8 mouse cellular contexts compared by ENCODE assay signal in genomic region chr11:117335146-117335545, GRCm38 (mm10).
DNase-seq lines count a peak whose midpoint lies in the region; ATAC-seq and TF ChIP-seq lines count a peak whose summit lies in the region.
"Had no signal": no experiment of that assay in that cellular context is flagged by ENCODE, and none has a peak within 500 bp of the region (broad histone marks: within the 10 kb centered on the region; RNA-seq: fewer than 3 reads in every experiment).

No protein-coding gene starts in this region.

- peaks cover 39% of the 10 kb centered on the region; the same call in 1 of the 2 replicates for H3K4me1 ChIP-seq in lung, postnatal 0 days (ENCODE audit: insufficient read depth, low read depth, low read length)
- peaks cover 86% of the 10 kb centered on the region for H3K4me1 ChIP-seq in embryonic facial prominence, embryonic 13.5 days
- H3K4me1 ChIP-seq in limb, embryonic 12.5 days (replicated peaks): peaks cover 80% of the 10 kb centered on the region
- peaks cover 81% of the 10 kb centered on the region for H3K4me1 ChIP-seq in small intestine, adult 2 months (ENCODE audit: control insufficient read depth, insufficient read depth, insufficient read length, low read length)

- H3K9ac ChIP-seq in lung, postnatal 0 days (replicated peaks; ENCODE audit: low read depth): no peak overlapping the region
- no peak overlapping the region for H3K9ac ChIP-seq in embryonic facial prominence, embryonic 13.5 days
- H3K9ac ChIP-seq in limb, embryonic 12.5 days (replicated peaks): no peak overlapping the region

- H3K9me3 ChIP-seq in lung, postnatal 0 days (ENCODE audit: low read length): no peaks in the 10 kb centered on the region
- H3K9me3 ChIP-seq in embryonic facial prominence, embryonic 13.5 days: no peaks in the 10 kb centered on the region
- H3K9me3 ChIP-seq in limb, embryonic 12.5 days: no peaks in the 10 kb centered on the region

- no peak for DNase-seq in lung, postnatal 0 days (ENCODE audit: low spot score)
- DNase-seq in lung, postnatal 4 days: no peak
- no peak for DNase-seq in layer of hippocampus, adult 11-12 months (ENCODE audit: low spot score)
- no peak for DNase-seq in right cerebral cortex, adult 18-20 months
- DNase-seq: gastrocnemius, postnatal 25 days had no signal

- no peak for ATAC-seq in lung, postnatal 0 days
- no peak for ATAC-seq in embryonic facial prominence, embryonic 13.5 days (ENCODE audit: insufficient number of reproducible peaks, insufficient read depth, low FRiP score, low TSS enrichment, low read depth)
- ATAC-seq in limb, embryonic 12.5 days (ENCODE audit: insufficient number of reproducible peaks, insufficient read depth, low FRiP score, low TSS enrichment, low read depth): no peak

- peak overlapping the region; percentile 73; the same call in 1 of the 2 replicates for H3K27ac ChIP-seq in lung, postnatal 0 days (ENCODE audit: low read length)
- H3K27ac ChIP-seq in embryonic facial prominence, embryonic 13.5 days: peak overlapping the region; percentile 96
- H3K27ac ChIP-seq in limb, embryonic 12.5 days: no peak overlapping the region; the same call in 1 of the 2 replicates
- peak overlapping the region; percentile 86 for H3K27ac ChIP-seq in small intestine, adult 2 months (ENCODE audit: insufficient read depth, low read depth, low read length)

- TF ChIP-seq EP300 in lung, postnatal 0 days (IDR thresholded peaks at IDR 0.05): no peak

- TF ChIP-seq POLR2A in small intestine, adult 2 months (IDR thresholded peaks at IDR 0.05; ENCODE audit: low read depth, low read length): no peak

- H3K36me3 ChIP-seq in lung, postnatal 0 days (ENCODE audit: insufficient read depth, low read length): no peaks in the 10 kb centered on the region
- H3K36me3 ChIP-seq in embryonic facial prominence, embryonic 13.5 days: 0 out of 2 replicates have a peak, but pooled peaks cover 7% of the 10 kb centered on the region
- H3K36me3 ChIP-seq in limb, embryonic 12.5 days: peaks cover 9% of the 10 kb centered on the region; the same call in 1 of the 2 replicates
- H3K36me3 ChIP-seq in small intestine, adult 2 months (ENCODE audit: control insufficient read depth, insufficient read depth, low read length): no peaks in the 10 kb centered on the region

- H3K27me3 ChIP-seq in lung, postnatal 0 days (replicated peaks; ENCODE audit: insufficient read depth, low read length): no peaks in the 10 kb centered on the region
- H3K27me3 ChIP-seq in embryonic facial prominence, embryonic 13.5 days: no peaks in the 10 kb centered on the region
- no peaks in the 10 kb centered on the region for H3K27me3 ChIP-seq in limb, embryonic 12.5 days
- H3K27me3 ChIP-seq in small intestine, adult 2 months (ENCODE audit: control insufficient read depth, insufficient read depth, low read length): no peaks in the 10 kb centered on the region

- 67% methylated on average over 2 of the region's 2 CpGs for WGBS in lung, postnatal 0 days
- 74% methylated on average over 2 of the region's 2 CpGs for WGBS in embryonic facial prominence, embryonic 13.5 days
- 85% methylated on average over 2 of the region's 2 CpGs for WGBS in limb, embryonic 12.5 days
- 41% methylated on average over 2 of the region's 2 CpGs for WGBS in small intestine, adult 2 months

- H3K4me3 ChIP-seq in lung, postnatal 0 days (ENCODE audit: low read depth, low read length): no peak overlapping the region
- H3K4me3 ChIP-seq in embryonic facial prominence, embryonic 13.5 days: 0 out of 2 replicates have a peak overlapping the region, but pooled peaks have one; percentile 69
- no peak overlapping the region for H3K4me3 ChIP-seq in limb, embryonic 12.5 days (replicated peaks)
- H3K4me3 ChIP-seq in small intestine, adult 2 months (ENCODE audit: low read depth, low read length): peak overlapping the region; percentile 73

- H3K4me2 ChIP-seq in lung, postnatal 0 days (replicated peaks; ENCODE audit: low read depth, low read length): peak overlapping the region; percentile 25; the same call in 1 of the 2 replicates
- H3K4me2 ChIP-seq in embryonic facial prominence, embryonic 13.5 days: peak overlapping the region; percentile 86
- H3K4me2 ChIP-seq in limb, embryonic 12.5 days: peak overlapping the region; percentile 67; the same call in 1 of the 2 replicates

- no peak for TF ChIP-seq CTCF in lung, postnatal 0 days (IDR thresholded peaks at IDR 0.05)
- no peak for TF ChIP-seq CTCF in small intestine, adult 2 months (IDR thresholded peaks at IDR 0.05; ENCODE audit: extremely low read depth, insufficient read length, insufficient replicate concordance, low read depth, low read length)

Comparison
In these comparisons a context has a peak if more than half of its experiments do, and no peak if none do; other contexts are left out.
1. H3K4me2 ChIP-seq: peak in every context shown above with its lines; median percentile 86 in embryonic facial prominence, embryonic 13.5 days; 67 in limb, embryonic 12.5 days; 25 in lung, postnatal 0 days.
2. H3K4me3 ChIP-seq: peak in embryonic facial prominence, embryonic 13.5 days (single experiment) and small intestine, adult 2 months (single experiment); none in lung, postnatal 0 days (single experiment) and limb, embryonic 12.5 days (single experiment).